ENCODE assay signal across 8 mouse cellular contexts in genomic region chr3:37641796-37642680, GRCm38 (mm10). TPM values are rescaled to one million over a fixed set of nuclear protein-coding genes. Genes with fewer than 3 reads are reported as not detected.
DNase-seq lines count a peak whose midpoint lies in the region; ATAC-seq and TF ChIP-seq lines count a peak whose summit lies in the region.

No protein-coding gene starts in this region.

- TF ChIP-seq CTCF in left cerebral cortex, adult 2 months (IDR thresholded peaks at IDR 0.05), result no peak

- no peak for ATAC-seq in kidney, embryonic 14.5 days (ENCODE audit: low FRiP score, low TSS enrichment)
- no peak for ATAC-seq in midbrain, embryonic 13.5 days

- peaks cover 13% of the 10 kb centered on the region; the same call in 1 of the 2 replicates for H3K27me3 ChIP-seq in heart, embryonic 10.5 days (ENCODE audit: insufficient read depth, poor library complexity, severe bottlenecking)
- no peaks in the 10 kb centered on the region for H3K27me3 ChIP-seq in kidney, embryonic 14.5 days (ENCODE audit: control insufficient read depth, insufficient read depth, low read length)
- H3K27me3 ChIP-seq in midbrain, embryonic 13.5 days, result peaks cover 38% of the 10 kb centered on the region

- WGBS in heart, embryonic 10.5 days, result 62% methylated on average over 20 of the region's 20 CpGs
- WGBS in kidney, embryonic 14.5 days, result 8% methylated on average over 20 of the region's 20 CpGs
- WGBS in midbrain, embryonic 13.5 days, result 42% methylated on average over 20 of the region's 20 CpGs

- peak overlapping the region; percentile 97 for H3K9ac ChIP-seq in kidney, embryonic 14.5 days (ENCODE audit: low read depth, low read length)
- H3K9ac ChIP-seq in midbrain, embryonic 13.5 days (replicated peaks), result peak overlapping the region; percentile 79

- H3K4me1 ChIP-seq in heart, embryonic 10.5 days, result peaks cover 14% of the 10 kb centered on the region
- peaks cover 37% of the 10 kb centered on the region for H3K4me1 ChIP-seq in kidney, embryonic 14.5 days (ENCODE audit: control insufficient read depth, insufficient read depth, low read length)
- H3K4me1 ChIP-seq in midbrain, embryonic 13.5 days (replicated peaks), result peaks cover 44% of the 10 kb centered on the region

- H3K36me3 ChIP-seq in heart, embryonic 10.5 days, result peaks cover 21% of the 10 kb centered on the region
- peaks cover 39% of the 10 kb centered on the region for H3K36me3 ChIP-seq in kidney, embryonic 14.5 days (ENCODE audit: control insufficient read depth, insufficient read depth, low read length)
- peaks cover 17% of the 10 kb centered on the region for H3K36me3 ChIP-seq in midbrain, embryonic 13.5 days

- no peak for DNase-seq in left cerebral cortex, adult 2 months (ENCODE audit: extremely low spot score in 1 of 2, low spot score in 2 of 2)
- DNase-seq in left cerebral cortex, adult 9 months (ENCODE audit: low spot score in 2 of 2), result no peak
- no peak for DNase-seq in heart, embryonic 10.5 days (ENCODE audit: low spot score)
- DNase-seq in frontal cortex, postnatal 25 days (ENCODE audit: low spot score in 2 of 2), result no peak
- no peak for DNase-seq in adrenal gland, postnatal 4 days (ENCODE audit: low spot score in 2 of 2)
- no peak for DNase-seq in layer of hippocampus, postnatal 14 days (ENCODE audit: low spot score in 2 of 2)

- peak overlapping the region; percentile 7; the same call in 1 of the 2 replicates for H3K27ac ChIP-seq in left cerebral cortex, adult 2 months
- no peak overlapping the region for H3K27ac ChIP-seq in heart, embryonic 10.5 days
- peak overlapping the region; percentile 83 for H3K27ac ChIP-seq in kidney, embryonic 14.5 days (ENCODE audit: low read depth, low read length)
- H3K27ac ChIP-seq in midbrain, embryonic 13.5 days, result peak overlapping the region; percentile 7; the same call in 1 of the 2 replicates

- H3K9me3 ChIP-seq in heart, embryonic 10.5 days, result no peaks in the 10 kb centered on the region
- no peaks in the 10 kb centered on the region for H3K9me3 ChIP-seq in kidney, embryonic 14.5 days (ENCODE audit: control insufficient read depth, low read length)
- no peaks in the 10 kb centered on the region for H3K9me3 ChIP-seq in midbrain, embryonic 13.5 days

- H3K4me2 ChIP-seq in kidney, embryonic 14.5 days (replicated peaks; ENCODE audit: low read depth, low read length), result peak overlapping the region; percentile 56
- H3K4me2 ChIP-seq in midbrain, embryonic 13.5 days (replicated peaks), result peak overlapping the region; percentile 85

- intact Hi-C loops in left cerebral cortex, adult 2 months (cut with DNase I), result loop anchor here (2.0 to 5.0 kb wide), 5 partner anchors 45 to 335 kb away; partner anchors contain the start of gene Gm5148

- peak overlapping the region; percentile 61 for H3K4me3 ChIP-seq in left cerebral cortex, adult 2 months
- peak overlapping the region; percentile 86 for H3K4me3 ChIP-seq in heart, embryonic 10.5 days
- H3K4me3 ChIP-seq in kidney, embryonic 14.5 days (ENCODE audit: low read length), result peak overlapping the region; percentile 95
- H3K4me3 ChIP-seq in midbrain, embryonic 13.5 days (replicated peaks), result peak overlapping the region; percentile 65

RNA-seq across cellular contexts. Expression of gene Spry1, which starts 2.3 kb away (rescaled TPM):
- total RNA-seq in left cerebral cortex, adult 2 months (2021), result 10 to 100 TPM in 1 of 2 experiments, 1 to 10 TPM in 1; 9.7 to 11.0 TPM
- 5.3 and 8.1 TPM in 2 replicates for polyA plus RNA-seq in heart, embryonic 10.5 days (2016; fragmentation: Nextera tagmentation; extraction: Ambion mirVana)
- polyA plus RNA-seq in kidney, embryonic 14.5 days (2014; fragmentation: Nextera tagmentation; extraction: Ambion mirVana), result 41.7 and 49.8 TPM in 2 replicates
- 5.8 and 7.3 TPM in 2 replicates for polyA plus RNA-seq in midbrain, embryonic 13.5 days (2015; fragmentation: Nextera tagmentation; extraction: Ambion mirVana)
- 10 to 100 TPM; 35.4 to 40.6 TPM for total RNA-seq in adrenal gland, postnatal 4 days (2021)
- 10 to 100 TPM; 15.1 to 16.8 TPM for total RNA-seq in layer of hippocampus, postnatal 14 days (2021)
